Mouse (Mus musculus) midbrain, embryonic 11.5 days (tissue): ENCODE measurements at regions not wholly inside any gene's neighbourhood (a gene's known extent, or its start where the extent isn't known, plus 50 kb on each side); places are given as distances from the start of the nearest gene placed in this dataset.
"Not testable (repeated sequence)": the region's sequence is repeated elsewhere in the genome, so short reads cannot be mapped to it uniquely, and the experiment has no call there.

ENCODE experiments used
- ATAC-seq: fragments of 200-750 bp; cut with Nextera tagmentation; 2 replicates; pipeline ENCODE4 v1.8.0; 2017; ENCODE audit warnings: moderate TSS enrichment, moderate library complexity; ENCODE audit not compliant: low FRiP score
- DNase-seq: peaks from one replicate; pipeline ENCODE4 v3.0.0; 2015; ENCODE audit warnings: low spot score; ENCODE audit errors: missing footprints
- H3K27ac ChIP-seq: fragments of 300-500 bp; sonication (generic); 2 replicates; pipeline ENCODE4 v1.5.1; 2014; ENCODE audit warnings: low read depth, low read length
- H3K27me3 ChIP-seq: fragments of 300-500 bp; sonication (generic); 2 replicates; pipeline ENCODE4 v1.6.1; 2014; ENCODE audit warnings: mild to moderate bottlenecking, low read length, moderate library complexity, mixed read lengths; ENCODE audit not compliant: control insufficient read depth, insufficient read depth
- H3K36me3 ChIP-seq: fragments of 300-500 bp; sonication (generic); 2 replicates; pipeline ENCODE4 v1.6.1; 2014; ENCODE audit warnings: mild to moderate bottlenecking, low read length, moderate library complexity, mixed read lengths; ENCODE audit not compliant: control insufficient read depth, insufficient read depth
- H3K4me1 ChIP-seq: fragments of 300-500 bp; sonication (generic); 2 replicates; pipeline ENCODE4 v1.6.1; 2014; ENCODE audit warnings: low read length; ENCODE audit not compliant: control insufficient read depth, insufficient read depth
- H3K4me2 ChIP-seq: fragments of 300-500 bp; sonication (generic); 2 replicates; pipeline ENCODE4 v1.6.1; 2014; ENCODE audit warnings: mild to moderate bottlenecking, moderate library complexity
- H3K4me3 ChIP-seq: fragments of 300-500 bp; sonication (generic); 2 replicates; pipeline ENCODE4 v1.5.1; 2014; ENCODE audit warnings: low read depth, low read length
- H3K9ac ChIP-seq: fragments of 300-500 bp; sonication (generic); 2 replicates; pipeline ENCODE4 v1.6.1; 2014; ENCODE audit warnings: low read length
- H3K9me3 ChIP-seq: fragments of 300-500 bp; sonication (generic); 2 replicates; pipeline ENCODE4 v1.6.1; 2016; ENCODE audit warnings: low read length; ENCODE audit not compliant: control insufficient read depth
- WGBS: fragments of 180-500 bp; shearing (Covaris S2); extraction: QIAGEN DNeasy Blood & Tissue Kit; methylation state at CpG from one replicate; pipeline ENCODE4 v1.1.7; 2014; 5-methylcytosine and 5-hydroxymethylcytosine counted together

DNA sequence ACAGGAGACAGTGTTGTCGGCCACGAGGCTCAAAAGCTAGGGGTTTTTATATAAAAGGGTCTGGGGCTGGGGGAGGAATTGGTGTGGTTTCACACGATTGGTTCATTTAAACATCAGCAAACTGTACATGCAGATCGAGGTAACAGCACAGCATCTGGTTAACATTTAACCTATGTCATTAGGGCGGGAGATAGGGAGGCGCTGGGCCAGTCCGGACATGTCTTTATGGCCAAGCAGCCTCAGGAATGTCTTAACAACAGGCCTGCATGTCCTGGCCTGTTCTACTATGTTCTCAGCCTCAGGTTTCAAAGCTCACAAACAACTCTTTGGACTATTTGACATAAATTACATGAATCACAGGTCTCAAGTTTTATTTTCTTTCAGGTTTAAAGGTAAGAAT lies 62.9 kb upstream of the Dpp6 start:
- H3K27me3 ChIP-seq, H3K4me1 ChIP-seq, H3K36me3 ChIP-seq, ATAC-seq, H3K4me2 ChIP-seq, DNase-seq, H3K27ac ChIP-seq, H3K4me3 ChIP-seq, H3K9ac ChIP-seq, H3K9me3 ChIP-seq: not testable (repeated sequence)
- WGBS: 90% methylated on average over 7 of the region's 7 CpGs
